Mouse (Mus musculus) embryonic fibroblast, embryonic 13.5 days (primary cell): Measurements from ENCODE around the gene Amer2.

Source experiments
- CTCF ChIP-seq: IDR thresholded peaks from 2 replicates; pipeline ENCODE4 v1.5.1; 2011; ENCODE audit warnings: mild to moderate bottlenecking, control low read depth, low read length, moderate library complexity, borderline replicate concordance; ENCODE audit not compliant: insufficient read depth
- POLR2A ChIP-seq: IDR thresholded peaks from 2 replicates; pipeline ENCODE4 v1.6.1; 2011; ENCODE audit warnings: low read depth, mild to moderate bottlenecking, control low read depth, low read length, moderate library complexity

DNA sequence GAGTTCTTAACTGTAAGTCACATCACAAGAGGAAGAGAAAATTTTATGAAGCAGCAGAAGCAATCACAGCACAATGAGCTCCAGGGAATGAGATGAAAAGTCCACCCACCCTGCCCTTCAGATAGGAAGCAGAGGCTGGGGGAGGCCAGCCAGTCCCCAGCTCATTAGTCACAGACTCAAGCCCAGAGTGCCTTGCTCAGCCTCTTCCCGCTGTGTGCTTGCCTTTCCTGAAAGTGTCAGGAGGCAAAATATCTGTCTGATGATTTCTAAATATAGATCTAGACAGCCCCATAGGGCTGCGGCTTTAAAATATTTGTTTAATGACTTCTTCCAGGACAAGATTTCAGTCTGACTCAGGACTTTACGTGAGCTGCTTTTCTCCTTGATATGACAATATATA lies 54.8 kb downstream of the Amer2 start:
- no peak for TF ChIP-seq CTCF
- TF ChIP-seq POLR2A: no peak
